Mouse (Mus musculus): ENCODE data around the gene Map3k11. TPM values are rescaled to one million over a fixed set of nuclear protein-coding genes. Genes with fewer than 3 reads are reported as not detected.

Map3k11 gene
- polyA plus RNA-seq, 1 experiment = 23.1 TPM

DNA sequence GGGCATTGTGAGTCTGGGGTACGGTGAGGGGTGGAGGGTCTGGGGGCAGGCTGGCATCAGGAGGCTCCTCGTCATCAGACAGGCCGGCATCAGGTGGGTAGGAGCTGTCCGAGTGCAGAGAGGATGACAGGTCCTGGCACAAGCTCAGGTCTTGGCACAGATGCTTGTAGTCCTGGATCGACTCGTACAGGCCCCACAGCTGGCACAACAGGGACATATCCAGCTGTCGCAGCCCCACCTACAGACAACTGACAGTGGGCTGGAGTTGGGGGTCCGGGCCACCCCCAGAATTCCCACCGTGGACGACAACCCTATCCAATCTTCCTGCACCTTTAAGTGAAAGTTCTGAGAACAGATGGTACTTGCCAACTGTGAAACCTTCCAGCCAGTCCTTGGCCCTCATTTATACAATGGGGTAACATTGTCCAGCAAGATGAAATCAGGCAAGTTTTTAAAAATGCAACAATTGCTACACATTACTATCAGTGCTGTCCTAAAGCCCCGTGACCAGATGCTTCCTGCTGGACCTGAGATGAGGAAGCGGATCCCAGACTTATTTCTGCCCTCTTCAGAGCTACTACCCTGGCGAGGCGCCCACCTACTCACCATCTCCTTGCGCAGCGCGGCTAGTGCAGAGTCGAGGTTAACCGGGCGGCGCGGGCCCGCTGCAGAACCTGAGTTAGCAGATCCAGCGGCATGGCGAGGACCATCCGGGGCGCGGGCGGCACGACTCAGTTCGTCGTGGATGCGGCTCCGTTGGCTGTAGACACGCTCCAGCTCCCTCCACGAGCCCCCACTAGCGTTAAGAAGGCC is 40.3 kb downstream of the Map3k11 start:
- TF ChIP-seq POLR2A (IDR thresholded peaks at IDR 0.05; ENCODE audit: extremely low read depth, insufficient read depth, low read length) (no peak), CTCF (IDR thresholded peaks at IDR 0.05; ENCODE audit: extremely low read depth, insufficient read depth, low read length) (no peak)
- H3K27ac ChIP-seq (ENCODE audit: insufficient read depth, low read length) = peak overlapping the region; percentile 33; the same call in 1 of the 2 replicates
- H3K4me1 ChIP-seq (ENCODE audit: control insufficient read depth, insufficient read depth, low read length) = peaks cover 7% of the 10 kb centered on the region; the same call in 1 of the 2 replicates
- H3K4me3 ChIP-seq (ENCODE audit: insufficient read depth, low read length) = peak overlapping the region; percentile 81

GRCm38 (mm10) chr19:5729444-5729815 is 40.9 kb downstream of the Map3k11 start, which contains the start of gene Fam89b:
Fam89b (minus strand) TSS chr19:5729653.
- TF ChIP-seq CTCF (IDR thresholded peaks at IDR 0.05; ENCODE audit: extremely low read depth, insufficient read depth, low read length) (no peak), POLR2A (IDR thresholded peaks at IDR 0.05; ENCODE audit: extremely low read depth, insufficient read depth, low read length) (peak; percentile 89)
- Histone ChIP-seq H3K4me1 (ENCODE audit: control insufficient read depth, insufficient read depth, low read length) (peaks cover 7% of the 10 kb centered on the region; the same call in 1 of the 2 replicates), H3K27ac (ENCODE audit: insufficient read depth, low read length) (peak within 1 kb of the TSS; percentile 33; the same call in 1 of the 2 replicates), H3K4me3 (ENCODE audit: insufficient read depth, low read length) (peak within 1 kb of the TSS; percentile 81)

GRCm38 (mm10) chr19:5730314-5731186 is 42.0 kb downstream of the Map3k11 start:
- TF ChIP-seq CTCF (IDR thresholded peaks at IDR 0.05; ENCODE audit: extremely low read depth, insufficient read depth, low read length) (no peak), POLR2A (IDR thresholded peaks at IDR 0.05; ENCODE audit: extremely low read depth, insufficient read depth, low read length) (no peak)
- Histone ChIP-seq H3K4me3 (ENCODE audit: insufficient read depth, low read length) (peak overlapping the region; percentile 61), H3K4me1 (ENCODE audit: control insufficient read depth, insufficient read depth, low read length) (peaks cover 7% of the 10 kb centered on the region; the same call in 1 of the 2 replicates), H3K27ac (ENCODE audit: insufficient read depth, low read length) (no peak overlapping the region)

- Histone ChIP-seq H3K4me3 (ENCODE audit: insufficient read depth, low read length) (peak overlapping the region; percentile 61), H3K4me1 (ENCODE audit: control insufficient read depth, insufficient read depth, low read length) (peaks cover 7% of the 10 kb centered on the region; the same call in 1 of the 2 replicates), H3K27ac (ENCODE audit: insufficient read depth, low read length) (no peak overlapping the region)
- TF ChIP-seq POLR2A (IDR thresholded peaks at IDR 0.05; ENCODE audit: extremely low read depth, insufficient read depth, low read length) (peak; percentile 85; the same call in 1 of the 2 replicates), CTCF (IDR thresholded peaks at IDR 0.05; ENCODE audit: extremely low read depth, insufficient read depth, low read length) (no peak)
Observed at GRCm38 (mm10) chr19:5731264-5731978, 42.9 kb downstream of the Map3k11 start.

GRCm38 (mm10) chr19:5734325-5734724 is 45.8 kb downstream of the Map3k11 start:
- H3K4me1 ChIP-seq (ENCODE audit: control insufficient read depth, insufficient read depth, low read length) = peaks cover 2% of the 10 kb centered on the region; the same call in 1 of the 2 replicates
- TF ChIP-seq POLR2A (IDR thresholded peaks at IDR 0.05; ENCODE audit: extremely low read depth, insufficient read depth, low read length) = no peak
- TF ChIP-seq CTCF (IDR thresholded peaks at IDR 0.05; ENCODE audit: extremely low read depth, insufficient read depth, low read length) = no peak
- H3K27ac ChIP-seq (ENCODE audit: insufficient read depth, low read length) = no peak overlapping the region
- no peak overlapping the region for H3K4me3 ChIP-seq (ENCODE audit: insufficient read depth, low read length)

GRCm38 (mm10) chr19:5739446-5739845 is 50.9 kb downstream of the Map3k11 start:
- Histone ChIP-seq H3K27ac (ENCODE audit: insufficient read depth, low read length) (no peak overlapping the region), H3K4me1 (ENCODE audit: control insufficient read depth, insufficient read depth, low read length) (0 out of 2 replicates have a peak, but pooled peaks cover 1% of the 10 kb centered on the region), H3K4me3 (ENCODE audit: insufficient read depth, low read length) (no peak overlapping the region)
- TF ChIP-seq CTCF (IDR thresholded peaks at IDR 0.05; ENCODE audit: extremely low read depth, insufficient read depth, low read length) (no peak), POLR2A (IDR thresholded peaks at IDR 0.05; ENCODE audit: extremely low read depth, insufficient read depth, low read length) (no peak)

GRCm38 (mm10) chr19:5740320-5741317 is 52.1 kb downstream of the Map3k11 start, which contains the start of gene Ltbp3:
Ltbp3 (plus strand) TSS chr19:5740904.
- no peak within 1 kb of the TSS for H3K27ac ChIP-seq (ENCODE audit: insufficient read depth, low read length)
- H3K4me3 ChIP-seq (ENCODE audit: insufficient read depth, low read length) = peak within 1 kb of the TSS; percentile 48
- H3K4me1 ChIP-seq (ENCODE audit: control insufficient read depth, insufficient read depth, low read length) = 0 out of 2 replicates have a peak, but pooled peaks cover 1% of the 10 kb centered on the region
- no peak for TF ChIP-seq CTCF (IDR thresholded peaks at IDR 0.05; ENCODE audit: extremely low read depth, insufficient read depth, low read length)
- TF ChIP-seq POLR2A (IDR thresholded peaks at IDR 0.05; ENCODE audit: extremely low read depth, insufficient read depth, low read length) = no peak
